ENCODE assay signal across 8 mouse cellular contexts in the genomic region with DNA sequence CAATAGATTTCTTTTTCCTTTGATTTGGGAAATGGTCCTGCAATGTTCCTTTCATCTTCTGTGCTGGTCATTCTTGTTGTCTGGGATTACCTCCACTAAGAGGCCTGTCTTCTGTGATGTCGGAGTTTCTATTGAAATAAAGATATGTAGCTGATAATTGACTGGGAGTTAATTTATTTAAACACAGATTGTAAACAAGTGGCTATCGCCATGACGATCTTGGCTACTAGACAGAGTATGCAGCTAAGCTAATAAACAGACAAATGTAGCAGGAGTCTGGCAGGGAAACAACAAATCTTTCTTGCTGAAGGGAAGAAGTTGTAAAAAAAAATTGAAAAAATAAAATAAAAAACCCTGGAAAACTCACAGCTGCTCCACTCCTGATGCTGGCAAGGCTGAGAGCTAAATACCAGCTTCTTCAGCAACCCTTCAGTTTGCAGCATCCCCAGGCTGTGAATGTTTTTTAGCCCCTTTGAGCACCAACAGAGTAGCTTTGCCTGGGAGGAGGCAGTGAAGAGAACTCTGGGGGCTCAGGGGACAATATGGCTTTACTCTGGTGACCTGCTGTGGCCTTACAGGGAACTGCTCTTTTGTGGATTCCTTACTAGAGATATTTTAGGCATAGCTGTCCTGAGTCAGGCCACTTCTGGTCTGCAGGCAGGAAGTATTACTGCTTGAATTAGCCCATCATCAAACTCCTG.
DNase-seq lines count a peak whose midpoint lies in the region; ATAC-seq lines count a peak whose summit lies in the region.

No protein-coding gene starts in this region.

- H3K4me3 ChIP-seq in hindbrain, embryonic 13.5 days: no peak overlapping the region
- no peak overlapping the region for H3K4me3 ChIP-seq in limb, embryonic 11.5 days (ENCODE audit: low read depth, low read length)
- H3K4me3 ChIP-seq in stomach, embryonic 15.5 days (replicated peaks): no peak overlapping the region

- ATAC-seq in hindbrain, embryonic 13.5 days (ENCODE audit: low FRiP score): peak; percentile 85
- ATAC-seq in limb, embryonic 11.5 days (ENCODE audit: insufficient number of reproducible peaks, low FRiP score, low TSS enrichment, low read depth): no peak
- no peak for ATAC-seq in stomach, embryonic 15.5 days (ENCODE audit: insufficient read depth, low FRiP score, low read depth)

- no peak overlapping the region for H3K4me2 ChIP-seq in hindbrain, embryonic 13.5 days
- H3K4me2 ChIP-seq in limb, embryonic 11.5 days (ENCODE audit: low read depth, severe bottlenecking): no peak overlapping the region
- H3K4me2 ChIP-seq in stomach, embryonic 15.5 days: no peak overlapping the region

- H3K27me3 ChIP-seq in hindbrain, embryonic 13.5 days: no peaks in the 10 kb centered on the region
- no peaks in the 10 kb centered on the region for H3K27me3 ChIP-seq in limb, embryonic 11.5 days (ENCODE audit: control insufficient read depth, insufficient read depth, low read length)
- no peaks in the 10 kb centered on the region for H3K27me3 ChIP-seq in stomach, embryonic 15.5 days (replicated peaks)

- no peak overlapping the region for H3K9ac ChIP-seq in hindbrain, embryonic 13.5 days
- H3K9ac ChIP-seq in limb, embryonic 11.5 days (ENCODE audit: low read length): no peak overlapping the region
- no peak overlapping the region for H3K9ac ChIP-seq in stomach, embryonic 15.5 days

- peaks cover 11% of the 10 kb centered on the region; the same call in 1 of the 2 replicates for H3K4me1 ChIP-seq in hindbrain, embryonic 13.5 days (replicated peaks)
- H3K4me1 ChIP-seq in limb, embryonic 11.5 days (ENCODE audit: control insufficient read depth, insufficient read depth, low read length): peaks cover 6% of the 10 kb centered on the region; the same call in 1 of the 2 replicates
- H3K4me1 ChIP-seq in stomach, embryonic 15.5 days: 0 out of 2 replicates have a peak, but pooled peaks cover 4% of the 10 kb centered on the region

- peak overlapping the region; percentile 30; the same call in 1 of the 2 replicates for H3K27ac ChIP-seq in hindbrain, embryonic 13.5 days
- H3K27ac ChIP-seq in limb, embryonic 11.5 days (replicated peaks; ENCODE audit: low read depth, low read length): no peak overlapping the region
- peak overlapping the region; percentile 67 for H3K27ac ChIP-seq in stomach, embryonic 15.5 days

- no peaks in the 10 kb centered on the region for H3K9me3 ChIP-seq in hindbrain, embryonic 13.5 days
- H3K9me3 ChIP-seq in limb, embryonic 11.5 days (ENCODE audit: control insufficient read depth, low read length): no peaks in the 10 kb centered on the region
- H3K9me3 ChIP-seq in stomach, embryonic 15.5 days: no peaks in the 10 kb centered on the region

- DNase-seq in cerebellum, adult 18-20 months: peak; percentile 39 to 40
- DNase-seq in cerebellum, adult 11 months: no peak
- DNase-seq in 3T3-L1 (ENCODE audit: low read depth, low spot score): peak; percentile 38
- peak; percentile 57 for DNase-seq in embryo, embryonic 10 days (ENCODE audit: low spot score)
- peak; percentile 34 for DNase-seq in limb, embryonic 11.5 days (ENCODE audit: low spot score)
- no peak for DNase-seq in spleen, postnatal 14 days (ENCODE audit: low spot score in 2 of 2)

- H3K36me3 ChIP-seq in hindbrain, embryonic 13.5 days: no peaks in the 10 kb centered on the region
- H3K36me3 ChIP-seq in limb, embryonic 11.5 days (ENCODE audit: control insufficient read depth, insufficient read depth, low read length): no peaks in the 10 kb centered on the region
- H3K36me3 ChIP-seq in stomach, embryonic 15.5 days: no peaks in the 10 kb centered on the region

- 25% methylated on average over 3 of the region's 3 CpGs for WGBS in hindbrain, embryonic 13.5 days
- WGBS in limb, embryonic 11.5 days: 16% methylated on average over 3 of the region's 3 CpGs
- 16% methylated on average over 3 of the region's 3 CpGs for WGBS in stomach, embryonic 15.5 days

Comparison
In these comparisons a context has a peak if more than half of its experiments do, and no peak if none do; other contexts are left out.
1. DNase-seq: peak in cerebellum, adult 18-20 months (2 of 2), 3T3-L1 (single experiment), embryo, embryonic 10 days (single experiment) and limb, embryonic 11.5 days (single experiment); none in cerebellum, adult 11 months (single experiment) and spleen, postnatal 14 days (0 of 2).